Mouse (Mus musculus) adrenal gland, adult (tissue): ENCODE results near the gene Glyctk.
"Not testable (repeated sequence)": the region's sequence is repeated elsewhere in the genome, so short reads cannot be mapped to it uniquely, and the experiment has no call there.

Experiments
- DNase-seq, 2 experiments: peaks; one replicate each; pipeline ENCODE4 v3.0.0; 2022 to 2023; ENCODE audit warnings: low spot score in 1 of 2; ENCODE audit not compliant: inconsistent age in 2 of 2

Gene Glyctk

DNA sequence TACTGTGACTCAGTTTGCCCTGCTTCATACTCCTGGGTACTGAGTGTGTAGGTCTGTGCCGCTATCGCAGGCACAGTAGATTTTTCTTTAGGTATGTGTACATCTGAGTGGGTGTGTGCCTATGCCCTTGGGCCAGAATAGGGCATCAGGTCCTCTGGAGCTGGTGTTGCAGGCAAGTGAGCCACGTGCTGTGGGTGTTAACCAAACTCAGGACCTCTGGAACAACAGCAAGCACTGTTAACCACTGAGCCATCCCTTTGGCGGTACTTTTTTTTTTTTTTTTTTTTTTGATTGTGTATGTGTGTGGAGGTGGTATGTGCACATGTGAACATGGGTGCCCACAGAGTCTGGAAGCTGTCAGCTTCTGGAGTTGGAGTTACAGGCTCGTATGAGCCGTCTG lies 19.9 kb upstream of the Glyctk start:
- no peak for DNase-seq

- no peak for DNase-seq
Observed at GRCm38 (mm10) chr9:106176769-106177168, 18.8 kb upstream of the Glyctk start.

DNA sequence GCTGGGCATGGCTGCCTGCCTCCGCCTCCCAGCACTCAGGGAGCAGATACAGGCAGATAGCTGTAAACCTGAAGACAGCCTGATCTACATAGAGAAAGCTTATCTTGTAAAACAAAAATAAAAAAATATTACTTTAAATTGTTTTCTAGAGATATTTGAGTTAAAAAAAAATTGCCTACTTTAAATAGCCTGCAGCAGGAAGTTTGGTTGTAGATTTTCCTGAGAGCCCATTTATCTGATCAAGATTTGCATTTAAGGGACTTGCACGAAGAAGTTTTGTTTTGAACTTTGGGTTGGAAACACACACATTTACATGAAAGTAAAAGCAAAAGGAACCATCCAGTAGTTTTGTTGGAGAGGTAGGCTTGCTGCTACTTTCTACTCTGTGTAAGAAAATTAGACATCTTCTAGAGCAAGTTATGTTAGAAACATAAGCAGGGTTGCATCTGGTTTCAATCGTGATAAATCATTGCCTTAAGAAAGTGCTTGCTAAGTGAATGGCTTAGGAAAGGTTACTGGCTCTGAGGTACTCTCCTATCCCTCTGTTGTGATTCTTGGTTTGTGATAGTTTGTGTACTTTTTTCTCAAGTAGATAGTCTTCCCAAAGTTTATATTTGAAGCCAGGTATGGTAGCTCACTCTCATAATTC lies 17.7 kb upstream of the Glyctk start:
- peak in 1 of 2 experiments; percentile 22 for DNase-seq

DNA sequence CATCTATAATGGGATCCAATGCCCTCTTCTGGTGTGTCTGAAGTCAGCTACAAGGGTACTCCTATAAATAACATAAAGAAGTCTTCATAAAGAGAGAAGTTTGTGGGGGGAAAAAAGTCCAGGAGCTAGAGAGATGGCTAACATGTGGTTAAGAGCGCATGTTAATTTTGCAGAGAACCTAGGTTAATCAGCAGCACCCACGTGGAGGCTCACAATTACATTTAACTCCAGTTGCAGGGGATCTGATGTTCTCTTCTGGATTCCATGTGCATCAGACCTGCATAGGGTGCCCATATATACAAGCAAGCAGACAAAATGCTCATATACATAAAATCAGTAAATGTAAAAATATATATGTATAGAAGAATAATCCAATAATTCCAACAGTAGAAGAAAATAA lies 15.4 kb upstream of the Glyctk start:
- no peak for DNase-seq

DNA sequence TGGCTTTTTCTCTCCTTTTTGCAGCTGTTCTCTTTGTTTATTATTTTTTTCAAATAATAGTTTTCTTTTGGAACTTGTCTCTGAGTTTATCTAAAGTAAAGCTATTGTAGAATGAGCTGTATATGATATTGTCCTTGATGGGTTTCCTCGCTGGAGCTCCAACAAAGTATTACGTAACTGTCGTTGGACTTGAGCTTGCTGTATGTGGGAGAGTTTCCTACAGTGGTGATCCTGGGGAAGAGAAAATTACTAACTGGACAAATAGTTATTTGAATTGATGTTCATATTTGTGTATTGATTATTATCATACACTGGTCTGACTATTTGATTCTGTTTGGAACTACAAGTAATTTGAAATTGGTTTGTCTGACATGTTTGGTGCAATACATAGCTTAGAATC lies 14.6 kb upstream of the Glyctk start:
- peak in 1 of 2 experiments; percentile 69 for DNase-seq

DNA sequence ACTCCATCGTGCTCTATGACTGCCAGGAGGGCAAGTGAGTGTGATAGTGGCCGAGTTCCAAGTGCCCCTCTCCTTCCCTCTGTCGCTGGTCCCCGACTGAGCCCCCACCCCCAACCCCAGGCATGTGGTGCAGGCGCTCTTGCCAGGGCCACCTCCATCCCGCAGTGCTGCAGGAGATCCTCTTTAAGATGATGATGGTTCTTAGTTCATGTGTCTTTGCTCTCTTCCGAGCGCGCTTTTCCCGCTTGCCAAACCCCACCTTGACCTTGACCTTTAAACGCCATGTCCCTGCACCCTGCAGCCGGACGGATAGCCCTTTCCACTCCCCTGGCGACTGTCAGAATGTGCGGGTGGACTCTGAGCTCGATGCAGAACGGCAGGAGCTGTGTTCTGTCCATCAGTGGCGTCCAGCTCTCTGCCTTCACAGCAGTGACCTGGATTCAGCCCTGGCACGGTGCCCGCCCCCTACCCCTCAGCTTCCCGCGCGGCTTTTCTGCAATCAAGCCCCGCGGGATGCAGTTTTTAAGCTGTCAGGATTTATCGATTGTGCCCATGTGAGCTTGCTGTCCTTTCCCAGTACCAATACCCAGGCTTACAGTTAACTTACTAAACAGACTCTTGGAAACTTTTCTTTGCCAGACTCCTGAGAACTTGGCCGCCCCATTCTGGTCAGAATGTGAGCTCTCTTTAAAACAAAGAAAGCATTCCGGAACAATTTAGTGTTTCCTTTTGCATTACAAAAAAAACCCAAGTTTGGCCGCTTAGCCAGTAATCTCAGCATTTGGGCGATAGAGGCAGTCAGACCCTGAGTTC lies 13.6 kb upstream of the Glyctk start:
- DNase-seq: peak; percentile 88 to 95

GRCm38 (mm10) chr9:106170556-106171345 lies 12.8 kb upstream of the Glyctk start, which contains the start of gene Wdr82:
TSS of gene Wdr82 (plus strand) at chr9:106170928.
- peak; percentile 92 to 96 for DNase-seq

GRCm38 (mm10) chr9:106169917-106170316 lies 12.0 kb upstream of the Glyctk start:
- DNase-seq: no peak

DNA sequence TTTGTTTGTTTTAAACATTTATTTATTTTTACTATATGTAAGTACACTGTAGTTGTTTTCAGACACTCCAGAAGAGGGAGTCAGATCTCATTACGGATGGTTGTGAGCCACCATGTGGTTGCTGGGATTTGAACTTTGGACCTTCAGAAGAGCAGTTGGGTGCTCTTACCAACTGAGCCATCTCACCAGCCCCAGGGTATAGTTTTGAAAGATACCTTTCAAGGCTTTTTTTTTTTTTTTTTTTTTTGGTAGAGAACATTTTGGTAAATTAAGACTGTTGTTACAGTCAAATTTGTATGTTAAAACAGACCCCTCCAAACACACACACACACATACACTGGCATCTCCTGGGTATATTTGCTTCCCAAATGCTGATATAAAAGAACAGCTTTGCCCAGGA lies 11.1 kb upstream of the Glyctk start:
- not testable (repeated sequence) for DNase-seq

- no peak for DNase-seq
Observed at GRCm38 (mm10) chr9:106167703-106168102, 9.8 kb upstream of the Glyctk start.

- no peak for DNase-seq
Observed at GRCm38 (mm10) chr9:106167241-106167640, 9.3 kb upstream of the Glyctk start.

DNA sequence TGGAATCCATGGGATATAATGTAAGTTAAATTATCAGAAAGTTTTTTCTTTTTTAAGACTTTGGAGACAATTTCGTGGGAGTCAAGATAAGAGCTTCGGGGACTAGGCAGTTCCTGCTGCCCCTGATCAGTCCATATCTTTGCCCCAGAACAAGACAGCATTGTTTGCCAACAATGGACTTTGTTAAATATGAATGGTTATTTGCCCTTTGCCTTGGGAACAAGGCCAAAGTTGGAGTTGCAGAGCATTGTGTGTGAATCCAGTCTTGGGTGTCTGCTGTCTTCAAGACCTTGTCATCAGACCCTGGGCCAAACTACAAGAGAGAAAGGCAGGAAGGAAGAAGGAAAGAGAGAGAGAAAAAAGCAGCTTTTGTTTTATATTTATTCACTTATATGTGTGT lies 8.8 kb upstream of the Glyctk start:
- no peak for DNase-seq

DNA sequence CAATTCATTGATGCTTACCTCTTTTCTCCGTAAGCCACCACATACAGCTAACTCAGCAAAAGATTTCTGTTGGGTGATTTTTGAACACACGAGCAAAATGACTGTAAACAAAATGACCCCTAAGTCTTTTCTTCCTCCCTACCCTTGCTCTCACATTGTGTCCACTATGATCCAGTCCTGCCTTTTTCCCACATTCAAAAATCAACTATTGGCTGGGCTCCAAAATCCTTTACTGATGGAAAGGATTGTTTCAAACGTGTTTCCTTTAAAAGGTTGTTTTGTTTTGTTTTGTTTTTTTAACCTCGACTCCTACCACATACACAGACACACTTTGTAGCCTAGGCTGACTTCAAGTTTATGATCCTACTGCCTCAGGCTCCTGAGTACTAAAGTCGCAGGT lies 2.5 kb upstream of the Glyctk start:
- DNase-seq: no peak

GRCm38 (mm10) chr9:106159784-106160301 lies 1.9 kb upstream of the Glyctk start:
- peak; percentile 95 to 99 for DNase-seq

DNA sequence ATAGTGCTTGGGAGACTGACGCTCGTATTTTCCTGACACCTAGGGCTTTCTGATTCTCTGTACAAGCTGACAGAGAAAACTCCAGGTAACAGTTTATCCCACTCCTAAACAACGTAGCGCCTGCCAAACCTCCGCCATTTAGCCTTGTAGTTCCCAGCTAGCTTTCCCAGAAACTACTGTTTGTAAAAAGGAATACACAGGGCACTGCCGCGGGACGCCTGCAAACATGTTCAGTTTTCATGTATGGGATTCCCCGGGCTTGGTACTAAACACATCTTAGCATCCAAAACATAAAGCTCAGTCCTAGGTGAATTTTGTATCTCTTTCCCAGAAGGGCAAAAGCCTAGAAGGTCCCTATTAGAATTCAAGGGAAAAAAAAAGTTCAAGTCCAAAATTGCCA lies 1.3 kb upstream of the Glyctk start:
- DNase-seq: peak in 1 of 2 experiments; percentile 52

DNA sequence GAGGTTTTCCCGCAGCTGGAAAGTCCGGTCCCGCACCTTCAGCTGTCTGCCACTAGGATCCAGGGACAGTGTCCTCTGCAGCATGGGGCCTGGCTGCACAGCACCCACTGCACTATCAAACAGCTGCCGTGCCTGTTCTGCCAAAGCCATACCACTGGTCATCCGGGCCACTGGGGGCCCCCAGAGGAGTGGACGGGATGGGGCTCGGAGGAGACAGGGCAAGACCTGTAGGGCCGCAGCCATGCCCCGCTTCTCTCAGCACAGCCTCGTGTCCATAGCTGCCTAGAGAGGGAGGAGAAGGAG lies 364 bp downstream of the Glyctk start:
- no peak for DNase-seq

GRCm38 (mm10) chr9:106156921-106157622 lies 866 bp downstream of the Glyctk start:
- DNase-seq: no peak

DNA sequence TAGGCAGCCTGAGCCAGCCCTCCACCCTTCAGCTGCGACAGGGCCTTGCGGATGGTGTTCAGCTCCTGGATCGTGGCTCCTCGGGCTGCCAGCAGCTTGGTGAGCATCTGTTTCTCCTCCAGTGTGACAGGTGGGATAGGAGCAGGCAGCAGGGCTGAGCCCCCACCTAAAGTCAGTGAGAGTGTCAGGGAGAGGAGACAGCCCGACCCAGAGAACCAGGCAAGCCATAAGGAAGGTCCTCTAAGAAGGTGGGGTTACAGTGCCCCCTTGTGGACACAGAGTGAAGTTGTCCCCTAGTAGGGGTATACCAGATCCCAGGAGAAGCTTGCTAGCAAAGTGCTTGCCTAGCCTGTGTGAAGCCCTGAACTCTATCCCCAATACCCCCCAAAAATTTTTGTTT lies 1.5 kb downstream of the Glyctk start:
- peak; percentile 58 to 83 for DNase-seq

DNA sequence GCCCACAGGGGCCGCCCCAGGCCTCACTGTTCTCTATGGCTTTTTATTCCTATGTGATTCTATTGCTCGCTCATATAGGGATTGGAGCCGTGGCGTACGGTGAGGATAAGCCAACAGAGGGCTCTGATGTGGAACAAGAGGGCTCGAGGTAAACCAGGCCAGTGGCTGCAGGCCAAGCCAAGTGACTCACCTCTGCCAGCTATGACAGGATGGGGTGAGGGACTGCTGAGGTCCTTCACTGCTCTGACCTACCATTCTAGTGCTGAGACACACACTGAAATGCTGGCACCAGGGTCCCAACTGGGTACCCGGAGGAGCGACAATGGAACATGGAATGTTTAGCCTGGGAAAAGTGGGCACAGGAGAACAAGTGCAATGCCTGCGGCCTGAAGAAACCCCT lies 3.8 kb downstream of the Glyctk start:
- DNase-seq: peak; percentile 87 to 90

DNA sequence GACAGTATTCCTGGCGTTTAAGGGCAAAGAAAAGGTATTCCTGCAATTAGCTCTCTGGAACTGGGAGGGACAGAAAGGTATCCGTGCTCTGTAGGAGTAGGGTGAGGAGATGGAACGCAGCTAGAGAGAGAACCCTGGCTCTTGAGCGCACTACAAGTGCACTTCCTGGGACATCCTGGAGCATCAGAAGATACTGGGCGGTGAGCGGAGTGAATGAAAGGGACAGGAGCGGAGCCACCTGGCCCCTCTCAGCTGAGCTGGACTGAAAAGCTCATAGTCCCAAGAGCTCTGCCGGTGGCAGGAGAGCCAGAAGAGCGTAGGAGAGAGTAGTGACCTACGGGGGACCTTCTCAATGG lies 8.6 kb downstream of the Glyctk start:
- no peak for DNase-seq
